Mouse (Mus musculus): Measurements from ENCODE around the gene Pglyrp2. TPM values are rescaled to one million over a fixed set of nuclear protein-coding genes. Genes with fewer than 3 reads are reported as not detected.

Pglyrp2 gene
- polyA plus RNA-seq (2015; fragmentation: Illumina TruSeq; extraction: RNeasy Lipid Tissue Mini Kit (QIAGEN cat#74804); ENCODE audit: low read depth, low replicate concordance) = not detected

GRCm38 (mm10) chr17:32424034-32424433 lies at the start of gene Pglyrp2:
Gene Pglyrp2, minus strand, starts transcription at chr17:32424167.

DNA sequence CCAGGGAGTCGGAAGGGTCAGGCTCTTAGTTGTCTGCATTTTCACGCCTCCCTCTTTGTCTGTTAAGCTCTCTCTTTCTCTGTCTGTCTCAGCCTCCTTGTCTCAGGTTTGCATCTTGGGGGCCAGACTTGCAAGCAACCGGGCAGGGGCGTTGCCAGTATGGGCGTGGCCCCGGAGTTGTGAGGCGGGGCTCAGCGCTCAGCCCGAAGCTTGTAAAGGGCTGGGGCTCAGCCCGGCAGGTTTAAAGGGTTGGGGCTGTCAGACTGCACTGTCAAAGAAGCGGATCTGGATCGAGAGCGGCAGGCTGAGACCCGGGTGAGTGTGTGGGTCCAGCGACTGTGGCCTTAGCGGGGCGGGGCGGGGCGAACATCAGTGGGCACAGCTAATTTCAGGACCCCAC lies 28.5 kb upstream of the Pglyrp2 start, which contains the start of gene Cyp4f39:
TSS of gene Cyp4f39 (plus strand) at position 242 of the 400 bp plus-strand sequence.

GRCm38 (mm10) chr17:32403417-32403816 lies 20.6 kb downstream of the Pglyrp2 start, which contains the start of gene Rasal3:
Gene Rasal3, minus strand, starts transcription at chr17:32403583.

GRCm38 (mm10) chr17:32389101-32389659 lies 34.8 kb downstream of the Pglyrp2 start, which contains the start of gene Wiz:
Gene Wiz, minus strand, starts transcription at chr17:32389439.

Other genes with a start within 250 kb of the Pglyrp2 start
- 0.58 TPM for gene Ephx3, start 234.6 kb downstream of the Pglyrp2 start, polyA plus RNA-seq (2015; fragmentation: Illumina TruSeq; extraction: RNeasy Lipid Tissue Mini Kit (QIAGEN cat#74804); ENCODE audit: low read depth, low replicate concordance)
- gene Brd4, start 139.4 kb downstream of the Pglyrp2 start, polyA plus RNA-seq (2015; fragmentation: Illumina TruSeq; extraction: RNeasy Lipid Tissue Mini Kit (QIAGEN cat#74804); ENCODE audit: low read depth, low replicate concordance) = 49.3 TPM
- 65.8 TPM for gene Akap8, start 102.9 kb downstream of the Pglyrp2 start, polyA plus RNA-seq (2015; fragmentation: Illumina TruSeq; extraction: RNeasy Lipid Tissue Mini Kit (QIAGEN cat#74804); ENCODE audit: low read depth, low replicate concordance)
- 154 TPM for gene Akap8l, start 73.6 kb downstream of the Pglyrp2 start, polyA plus RNA-seq (2015; fragmentation: Illumina TruSeq; extraction: RNeasy Lipid Tissue Mini Kit (QIAGEN cat#74804); ENCODE audit: low read depth, low replicate concordance)
- 24.6 TPM for gene Wiz, start 34.7 kb downstream of the Pglyrp2 start, polyA plus RNA-seq (2015; fragmentation: Illumina TruSeq; extraction: RNeasy Lipid Tissue Mini Kit (QIAGEN cat#74804); ENCODE audit: low read depth, low replicate concordance)
- 3.5 TPM for gene Rasal3, start 20.6 kb downstream of the Pglyrp2 start, polyA plus RNA-seq (2015; fragmentation: Illumina TruSeq; extraction: RNeasy Lipid Tissue Mini Kit (QIAGEN cat#74804); ENCODE audit: low read depth, low replicate concordance)
- gene Cyp4f39, start 28.6 kb upstream of the Pglyrp2 start, polyA plus RNA-seq (2015; fragmentation: Illumina TruSeq; extraction: RNeasy Lipid Tissue Mini Kit (QIAGEN cat#74804); ENCODE audit: low read depth, low replicate concordance) = not detected
- 4.3 TPM for gene Cyp4f17, start 81.9 kb upstream of the Pglyrp2 start, polyA plus RNA-seq (2015; fragmentation: Illumina TruSeq; extraction: RNeasy Lipid Tissue Mini Kit (QIAGEN cat#74804); ENCODE audit: low read depth, low replicate concordance)
- gene Cyp4f16, start 112.4 kb upstream of the Pglyrp2 start, polyA plus RNA-seq (2015; fragmentation: Illumina TruSeq; extraction: RNeasy Lipid Tissue Mini Kit (QIAGEN cat#74804); ENCODE audit: low read depth, low replicate concordance) = 5.4 TPM
- gene Cyp4f37, start 197.1 kb upstream of the Pglyrp2 start, polyA plus RNA-seq (2015; fragmentation: Illumina TruSeq; extraction: RNeasy Lipid Tissue Mini Kit (QIAGEN cat#74804); ENCODE audit: low read depth, low replicate concordance) = not detected
- not detected for gene Cyp4f40, start 234.7 kb upstream of the Pglyrp2 start, polyA plus RNA-seq (2015; fragmentation: Illumina TruSeq; extraction: RNeasy Lipid Tissue Mini Kit (QIAGEN cat#74804); ENCODE audit: low read depth, low replicate concordance)

Measured in brain, adult 10 weeks (tissue).